Mouse (Mus musculus) embryo, embryonic 10.5 days (tissue): ENCODE data around the gene Mgme1.

Experiments
- DNase-seq: peaks from one replicate; pipeline ENCODE4 v3.0.0-alpha.2; 2015; ENCODE audit warnings: low spot score

Gene Mgme1

DNA sequence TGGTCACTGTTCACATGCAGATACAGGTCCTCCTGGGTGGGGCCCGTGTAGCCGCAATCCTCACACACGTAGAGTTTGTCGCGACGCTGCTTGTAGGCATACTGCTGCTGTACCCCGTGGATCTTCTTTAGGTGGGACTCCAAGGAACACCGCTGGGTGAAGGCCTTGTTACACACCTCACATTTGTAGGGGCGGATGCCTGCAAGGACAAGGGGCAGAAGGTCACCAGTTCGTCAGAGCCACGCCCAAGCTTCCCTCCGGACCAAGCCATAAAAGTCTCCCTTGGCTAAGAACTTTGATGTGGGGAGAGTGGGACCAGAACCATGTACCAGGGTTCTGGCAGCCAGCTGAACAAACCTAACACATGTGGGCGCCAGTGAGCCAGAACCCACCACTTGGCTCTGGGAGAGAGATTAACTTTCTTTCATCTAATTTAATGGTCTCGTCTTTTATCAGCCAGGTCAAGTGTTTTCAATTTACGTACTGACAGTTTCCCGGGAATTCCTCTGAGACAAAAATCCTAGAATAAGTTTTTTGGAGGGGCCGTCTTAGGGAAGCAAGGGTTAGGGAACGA lies 35.3 kb downstream of the Mgme1 start:
- no peak for DNase-seq

DNA sequence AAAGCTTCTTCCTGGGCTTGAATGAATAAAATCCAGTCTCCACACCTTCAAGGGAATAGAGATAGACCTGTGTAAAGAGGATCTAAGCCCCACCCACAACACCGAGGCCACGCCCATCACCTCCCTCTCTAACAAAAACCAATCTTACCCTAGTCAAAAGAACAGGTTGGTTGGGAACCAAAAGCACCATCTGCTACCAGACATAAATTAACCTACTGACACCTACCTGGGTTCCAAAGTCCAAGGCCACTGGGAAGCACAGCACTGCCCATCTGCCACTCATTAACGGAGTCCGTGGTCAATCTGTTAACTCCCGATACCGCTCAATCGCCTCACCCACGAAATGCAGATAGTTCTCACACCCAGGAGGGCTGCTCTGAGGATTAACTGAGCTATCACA lies 38.1 kb downstream of the Mgme1 start:
- no peak for DNase-seq

GRCm38 (mm10) chr2:144310273-144310672 lies 39.8 kb downstream of the Mgme1 start:
- DNase-seq: peak; percentile 26

DNA sequence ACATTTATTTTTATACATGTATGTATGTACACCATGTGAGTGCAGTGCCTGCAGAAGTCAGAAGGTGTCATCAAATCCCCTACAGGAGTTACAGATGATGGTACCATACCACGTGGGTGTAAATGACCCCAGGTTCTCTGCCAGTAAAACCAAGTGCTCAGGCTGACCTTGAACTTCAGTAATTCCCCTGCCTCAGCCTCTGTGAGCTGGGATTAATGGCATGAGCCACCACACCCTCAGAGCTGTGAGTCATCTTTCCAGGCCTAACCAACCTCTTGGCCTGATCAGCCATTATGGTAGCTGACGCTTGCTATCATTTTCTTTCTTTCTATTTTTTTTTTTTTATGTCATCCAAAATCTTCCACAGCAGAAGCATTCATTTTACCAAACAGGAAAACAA lies 40.9 kb downstream of the Mgme1 start:
- no peak for DNase-seq

DNA sequence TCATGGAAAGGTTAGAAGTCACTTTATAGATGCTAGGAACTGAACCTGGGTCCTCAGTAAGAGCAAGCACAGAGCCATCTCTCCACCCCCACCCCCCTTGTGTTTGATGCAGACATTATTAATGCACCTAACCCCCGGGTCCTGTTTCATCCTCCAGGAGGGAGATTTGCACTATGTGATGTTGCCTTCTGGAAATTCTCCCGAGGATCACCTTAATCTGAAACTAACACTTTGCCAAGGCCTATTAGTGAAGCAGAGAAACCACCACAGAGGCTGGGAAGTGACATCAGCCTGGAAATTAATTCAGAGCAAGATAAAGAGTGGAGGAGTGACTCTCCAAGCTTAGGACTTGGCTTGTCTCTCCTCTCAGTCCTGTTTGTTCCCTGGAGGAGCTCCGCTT lies 53.8 kb downstream of the Mgme1 start:
- DNase-seq: no peak

DNA sequence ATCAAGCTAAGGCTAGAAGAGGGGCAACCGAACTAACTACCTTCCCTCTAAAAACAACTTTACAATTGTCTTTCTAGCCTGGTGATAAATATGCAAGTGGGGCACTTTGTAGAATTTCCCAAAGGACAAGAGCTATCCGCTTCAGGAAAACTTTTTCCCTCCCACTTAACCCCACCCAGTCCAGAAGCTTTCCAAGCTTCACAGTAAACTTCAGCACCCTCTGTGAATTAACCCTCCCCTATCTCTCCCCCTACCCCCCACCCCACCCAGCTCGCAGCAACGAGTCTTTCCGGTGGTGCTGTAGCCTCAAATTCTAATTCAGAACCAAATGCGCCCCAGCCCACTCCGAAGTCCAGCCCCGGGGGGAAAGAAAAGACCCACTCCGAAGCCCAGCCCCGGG lies 59.0 kb downstream of the Mgme1 start:
- no peak for DNase-seq

GRCm38 (mm10) chr2:144329937-144330336 lies 59.5 kb downstream of the Mgme1 start:
- DNase-seq: no peak

DNA sequence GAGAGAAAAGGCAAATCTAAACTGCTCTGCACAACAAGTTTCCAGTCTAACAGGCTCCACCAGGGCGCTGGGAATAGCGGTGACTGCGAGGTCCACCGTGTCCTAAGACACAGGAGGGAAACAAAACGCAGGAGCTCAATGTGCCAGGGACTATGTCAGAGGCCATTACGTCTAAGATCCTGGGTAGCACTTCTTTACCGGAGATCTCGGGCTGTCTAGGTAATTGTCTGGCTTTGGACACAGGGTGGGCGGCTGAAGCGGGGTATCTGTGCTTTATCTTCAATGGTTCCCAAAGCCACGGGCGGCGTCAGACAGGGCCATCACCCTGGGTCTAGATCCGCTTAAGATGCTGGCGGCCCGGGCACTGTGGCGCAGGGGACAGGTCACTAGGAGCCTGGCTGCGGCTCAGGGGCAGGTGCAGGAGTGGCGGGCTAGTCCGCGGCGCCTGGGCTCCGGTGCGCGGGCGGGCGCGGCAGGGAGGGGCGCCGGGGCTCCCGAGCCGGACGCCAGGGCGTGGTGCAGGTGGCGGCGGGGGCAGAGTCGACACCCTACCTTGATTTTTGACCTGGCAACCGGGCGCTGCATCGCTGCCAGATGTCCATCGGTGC lies 60.0 kb downstream of the Mgme1 start:
- DNase-seq: peak; percentile 50
